ENCODE assay signal across 22 mouse cellular contexts in genomic region chr14:27249121-27249520, GRCm38 (mm10).
A peak's percentile ranks its signal among the peaks of the same experiment; 100 is the strongest.
DNase-seq lines count a peak whose midpoint lies in the region; ATAC-seq and TF ChIP-seq lines count a peak whose summit lies in the region.
"Had no signal": no experiment of that assay in that cellular context is flagged by ENCODE, and none has a peak within 500 bp of the region (broad histone marks: within the 10 kb centered on the region; RNA-seq: fewer than 3 reads in every experiment).

No protein-coding gene starts in this region.

- TF ChIP-seq CTCF in gastrocnemius, adult 2 months (IDR thresholded peaks at IDR 0.05) = no peak
- TF ChIP-seq CTCF in CH12.LX (conservative IDR thresholded peaks at IDR 0.05 in 1 of 2, IDR thresholded peaks at IDR 0.05 in 1 of 2; ENCODE audit: low read depth in 2 of 2, low read length in 2 of 2) = no peak
- TF ChIP-seq CTCF in stomach, postnatal 0 days (IDR thresholded peaks at IDR 0.05; ENCODE audit: low read depth) = no peak
- no peak for TF ChIP-seq CTCF in midbrain, postnatal 0 days (IDR thresholded peaks at IDR 0.05)

- no peak for TF ChIP-seq POLR2A in CH12.LX (IDR thresholded peaks at IDR 0.05; ENCODE audit: low read depth, low read length)

- no peaks in the 10 kb centered on the region for H3K9me3 ChIP-seq in CH12.LX (replicated peaks; ENCODE audit: low read length)
- no peaks in the 10 kb centered on the region for H3K9me3 ChIP-seq in stomach, postnatal 0 days (ENCODE audit: control insufficient read depth, low read length)
- no peaks in the 10 kb centered on the region for H3K9me3 ChIP-seq in kidney, embryonic 15.5 days (replicated peaks)
- H3K9me3 ChIP-seq in midbrain, postnatal 0 days (ENCODE audit: low read length) = no peaks in the 10 kb centered on the region
- H3K9me3 ChIP-seq: G1E; heart, embryonic 10.5 days; neural tube, embryonic 13.5 days had no signal

- no peaks in the 10 kb centered on the region for H3K27me3 ChIP-seq in CH12.LX (replicated peaks)
- no peaks in the 10 kb centered on the region for H3K27me3 ChIP-seq in stomach, postnatal 0 days (ENCODE audit: control insufficient read depth, insufficient read depth, low read length)
- H3K27me3 ChIP-seq in kidney, embryonic 15.5 days = no peaks in the 10 kb centered on the region
- no peaks in the 10 kb centered on the region for H3K27me3 ChIP-seq in midbrain, postnatal 0 days (ENCODE audit: insufficient read depth, low read length)
- H3K27me3 ChIP-seq: neural tube, embryonic 13.5 days had no signal

- no peak overlapping the region for H3K9ac ChIP-seq in CH12.LX (ENCODE audit: insufficient read depth, low read depth)
- no peak overlapping the region for H3K9ac ChIP-seq in stomach, postnatal 0 days (ENCODE audit: low read length)
- H3K9ac ChIP-seq in kidney, embryonic 15.5 days = no peak overlapping the region
- H3K9ac ChIP-seq in midbrain, postnatal 0 days (replicated peaks; ENCODE audit: low read length, poor library complexity, severe bottlenecking) = no peak overlapping the region
- H3K9ac ChIP-seq: neural tube, embryonic 13.5 days had no signal

- peak; percentile 94 for ATAC-seq in inflammation-experienced regulatory T-cells, adult 6 months
- ATAC-seq in stomach, postnatal 0 days (ENCODE audit: low FRiP score, low TSS enrichment) = peak; percentile 74
- no peak for ATAC-seq in kidney, embryonic 15.5 days (replicated peaks; ENCODE audit: low FRiP score)
- no peak for ATAC-seq in midbrain, postnatal 0 days (ENCODE audit: low FRiP score)
- ATAC-seq: forebrain, embryonic 16.5 days had no signal

- dilution Hi-C loops in CH12.LX (cut with MboI; ENCODE audit: extremely low pct_ligation_motif_present, extremely low pct_unique_long_range_greater_than_20kb, low sequenced_read_pairs) = no loop called here

- no peak overlapping the region for H3K4me2 ChIP-seq in CH12.LX (ENCODE audit: insufficient read depth, low read depth, poor library complexity, severe bottlenecking)
- H3K4me2 ChIP-seq in stomach, postnatal 0 days (replicated peaks; ENCODE audit: low read depth) = no peak overlapping the region
- H3K4me2 ChIP-seq in kidney, embryonic 15.5 days = no peak overlapping the region
- no peak overlapping the region for H3K4me2 ChIP-seq in midbrain, postnatal 0 days (ENCODE audit: low read depth, low read length, poor library complexity, severe bottlenecking)
- H3K4me2 ChIP-seq: liver, embryonic 11.5 days; neural tube, embryonic 13.5 days had no signal

- no peak for TF ChIP-seq EP300 in CH12.LX (IDR thresholded peaks at IDR 0.05; ENCODE audit: low read length)
- no peak for TF ChIP-seq EP300 in stomach, postnatal 0 days (optimal IDR thresholded peaks at IDR 0.05)

- no peak for DNase-seq in gastrocnemius, adult 2 months
- DNase-seq in gastrocnemius, postnatal 36 days = no peak
- DNase-seq in CH12.LX (ENCODE audit: extremely low read depth) = peak; percentile 39
- no peak for DNase-seq in stomach, postnatal 0 days (ENCODE audit: low spot score)
- DNase-seq in midbrain, postnatal 0 days (ENCODE audit: low spot score) = no peak
- no peak for DNase-seq in right cerebral cortex, postnatal 36 days (ENCODE audit: low spot score in 2 of 2)
- DNase-seq: adrenal gland, adult 8-10 months; cerebellum, adult 11 months; cerebellum, postnatal 10 days; kidney, adult 2 months; kidney, postnatal 36 days; lung, adult 2 months; lung, postnatal 36 days; right cerebral cortex, postnatal 25 days; thymus, postnatal 14 days had no signal

- 74% methylated on average over 1 of the region's 1 CpGs for WGBS in stomach, postnatal 0 days
- WGBS in kidney, embryonic 15.5 days = 88% methylated on average over 1 of the region's 1 CpGs
- WGBS in midbrain, postnatal 0 days = 91% methylated on average over 1 of the region's 1 CpGs

- H3K27ac ChIP-seq in gastrocnemius, adult 2 months = 0 out of 2 replicates have a peak overlapping the region, but pooled peaks have one; percentile 24
- H3K27ac ChIP-seq in CH12.LX (ENCODE audit: insufficient read depth, low read depth) = no peak overlapping the region
- H3K27ac ChIP-seq in stomach, postnatal 0 days (replicated peaks) = no peak overlapping the region
- H3K27ac ChIP-seq in kidney, embryonic 15.5 days = no peak overlapping the region
- H3K27ac ChIP-seq in midbrain, postnatal 0 days (ENCODE audit: low read depth, low read length) = no peak overlapping the region
- H3K27ac ChIP-seq: heart, embryonic 10.5 days; neural tube, embryonic 13.5 days had no signal

- in situ Hi-C loops in CH12.LX (cut with MboI; ENCODE audit: low pct_ligation_motif_present, low pct_unique_long_range_greater_than_20kb, low sequenced_read_pairs) = no loop called here

- H3K36me3 ChIP-seq in CH12.LX (replicated peaks in 1 of 2; ENCODE audit: control insufficient read depth in 1 of 2, insufficient read depth in 1 of 2, low read length in 1 of 2) = no peaks in the 10 kb centered on the region
- H3K36me3 ChIP-seq in stomach, postnatal 0 days (ENCODE audit: control insufficient read depth, insufficient read depth, low read length) = no peaks in the 10 kb centered on the region
- no peaks in the 10 kb centered on the region for H3K36me3 ChIP-seq in kidney, embryonic 15.5 days
- H3K36me3 ChIP-seq in midbrain, postnatal 0 days (ENCODE audit: insufficient read depth, low read length) = no peaks in the 10 kb centered on the region
- H3K36me3 ChIP-seq: G1E; heart, embryonic 10.5 days; neural tube, embryonic 13.5 days had no signal

- intact Hi-C loops in gastrocnemius, adult 2 months (cut with DNase I) = no loop called here
- intact Hi-C loops in gastrocnemius, postnatal 36 days (cut with DNase I) = no loop called here

- H3K4me1 ChIP-seq in CH12.LX (ENCODE audit: control insufficient read depth in 1 of 2, insufficient read depth in 2 of 2) = peaks cover 0 to 7% of the 10 kb centered on the region in 2 experiments; a peak in 2 of 4 replicates
- no peaks in the 10 kb centered on the region for H3K4me1 ChIP-seq in stomach, postnatal 0 days (replicated peaks; ENCODE audit: control insufficient read depth, insufficient read depth)
- H3K4me1 ChIP-seq in kidney, embryonic 15.5 days = no peaks in the 10 kb centered on the region; the same call in 1 of the 2 replicates
- no peaks in the 10 kb centered on the region for H3K4me1 ChIP-seq in midbrain, postnatal 0 days (ENCODE audit: insufficient read depth, low read length)
- H3K4me1 ChIP-seq: neural tube, embryonic 13.5 days had no signal

- no peak for TF ChIP-seq RAD21 in CH12.LX (IDR thresholded peaks at IDR 0.05; ENCODE audit: low read depth, low read length)

- H3K79me2 ChIP-seq in CH12.LX (replicated peaks; ENCODE audit: control insufficient read depth, extremely low read depth, insufficient read depth, poor library complexity, severe bottlenecking) = no peaks in the 10 kb centered on the region

- no peak overlapping the region for H3K4me3 ChIP-seq in gastrocnemius, adult 2 months
- no peak overlapping the region for H3K4me3 ChIP-seq in CH12.LX (replicated peaks in 1 of 3; ENCODE audit: low read depth in 2 of 3, low read length in 2 of 3, poor library complexity in 1 of 3)
- no peak overlapping the region for H3K4me3 ChIP-seq in stomach, postnatal 0 days (ENCODE audit: low read depth, low read length)
- no peak overlapping the region for H3K4me3 ChIP-seq in kidney, embryonic 15.5 days (replicated peaks)
- no peak overlapping the region for H3K4me3 ChIP-seq in midbrain, postnatal 0 days (ENCODE audit: low read depth, low read length)
- H3K4me3 ChIP-seq: heart, embryonic 10.5 days; neural tube, embryonic 13.5 days had no signal

TF ChIP-seq in CH12.LX, 34 proteins besides CTCF, POLR2A, EP300 and RAD21:
- TF ChIP-seq ZC3H11A (IDR thresholded peaks at IDR 0.05; ENCODE audit: low read depth, low read length) (no peak), USF2 (conservative IDR thresholded peaks at IDR 0.05; ENCODE audit: low read depth, low read length) (no peak), MXI1 (IDR thresholded peaks at IDR 0.05; ENCODE audit: low read depth, low read length) (no peak)

Comparison
In these comparisons a context has a peak if more than half of its experiments do, and no peak if none do; other contexts are left out.
1. ATAC-seq: peak in inflammation-experienced regulatory T-cells, adult 6 months (single experiment) and stomach, postnatal 0 days (single experiment); none in kidney, embryonic 15.5 days (single experiment) and midbrain, postnatal 0 days (single experiment).